Mouse (Mus musculus): Measurements from ENCODE around the gene Olfr722. TPM values are rescaled to one million over a fixed set of nuclear protein-coding genes. Genes with fewer than 3 reads are reported as not detected.
"Not testable (repeated sequence)": the region's sequence is repeated elsewhere in the genome, so short reads cannot be mapped to it uniquely, and the experiment has no call there.

The Olfr722 gene
- polyA plus RNA-seq (2015; fragmentation: Nextera tagmentation; extraction: Ambion mirVana), result not detected in 2 replicates

DNA sequence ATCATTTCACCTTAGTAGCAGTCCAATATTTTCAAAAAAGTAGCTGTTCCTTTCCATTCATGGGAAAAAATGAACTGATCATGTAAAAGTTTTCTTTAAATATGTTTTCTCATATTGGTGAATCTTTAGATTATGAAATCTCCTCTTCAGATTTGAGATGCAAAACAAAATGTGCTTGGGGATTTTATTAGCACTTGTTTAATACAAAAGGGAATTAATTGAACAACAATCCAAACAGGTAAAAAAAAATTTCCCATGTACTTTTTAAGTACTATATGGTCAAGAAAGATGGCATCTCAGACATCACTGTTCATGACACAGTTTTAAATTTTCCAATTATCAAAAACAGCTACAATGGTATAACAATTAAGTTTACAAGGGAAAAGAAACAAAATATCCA is at the start of gene Olfr722:
Gene Olfr722 (minus strand): TSS at position 101 of the 400 bp plus-strand sequence.
- H3K4me2 ChIP-seq, result no peak within 1 kb of the TSS
- no peak for ATAC-seq (ENCODE audit: low read depth)
- no peaks in the 10 kb centered on the region for H3K4me1 ChIP-seq (replicated peaks)
- no peaks in the 10 kb centered on the region for H3K9me3 ChIP-seq
- no peaks in the 10 kb centered on the region for H3K27me3 ChIP-seq
- H3K9ac ChIP-seq, result no peak within 1 kb of the TSS
- H3K4me3 ChIP-seq, result no peak within 1 kb of the TSS
- no peak within 1 kb of the TSS for H3K27ac ChIP-seq (replicated peaks)
- no peaks in the 10 kb centered on the region for H3K36me3 ChIP-seq

DNA sequence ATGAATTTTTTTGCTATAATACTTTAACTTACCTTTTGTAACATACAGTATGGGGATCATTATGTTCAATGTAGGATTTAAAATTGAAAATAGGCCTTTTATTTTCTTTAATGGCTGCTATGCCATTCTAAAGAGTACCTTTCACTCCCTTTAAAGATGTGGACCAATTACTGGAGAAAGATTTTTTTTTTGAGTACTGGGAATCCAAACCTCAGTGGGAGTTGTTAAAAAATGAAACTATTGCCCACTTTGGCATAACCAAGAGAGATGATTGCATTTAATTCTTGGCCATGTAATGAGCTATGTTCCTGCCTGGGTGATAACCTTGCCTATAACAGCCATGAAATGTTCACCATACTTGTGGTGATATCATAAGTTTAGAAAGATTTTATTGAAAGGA is 29.9 kb upstream of the Olfr722 start, which contains the start of gene Olfr723:
Gene Olfr723 (minus strand): TSS at position 101 of the 400 bp plus-strand sequence.
- not testable (repeated sequence) for H3K4me2 ChIP-seq; H3K9ac ChIP-seq; H3K27me3 ChIP-seq; H3K4me1 ChIP-seq (replicated peaks); H3K9me3 ChIP-seq; H3K36me3 ChIP-seq; H3K27ac ChIP-seq (replicated peaks); H3K4me3 ChIP-seq; ATAC-seq (ENCODE audit: low read depth)

DNA sequence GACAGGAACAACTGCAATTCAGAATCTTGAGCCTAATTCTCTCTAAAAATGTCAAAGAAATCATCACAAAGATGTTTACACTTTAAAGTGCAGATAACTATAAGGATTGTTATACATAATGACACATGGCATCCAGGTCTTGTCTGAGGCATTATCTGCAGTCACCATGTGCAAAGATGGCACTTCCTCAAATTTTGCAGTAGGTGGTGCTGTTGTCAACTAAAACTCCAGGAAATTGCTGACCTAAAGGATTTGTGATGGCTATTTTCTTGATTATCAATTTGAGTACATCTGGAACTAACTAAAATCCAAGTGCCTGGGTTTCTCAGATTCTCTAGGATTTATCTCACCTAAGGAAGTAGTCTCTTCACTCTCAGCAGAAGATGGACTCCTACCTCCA is 41.4 kb downstream of the Olfr722 start:
- no peaks in the 10 kb centered on the region for H3K36me3 ChIP-seq
- no peak overlapping the region for H3K4me2 ChIP-seq
- ATAC-seq (ENCODE audit: low read depth), result no peak
- H3K4me3 ChIP-seq, result no peak overlapping the region
- H3K4me1 ChIP-seq (replicated peaks), result no peaks in the 10 kb centered on the region
- H3K9ac ChIP-seq, result no peak overlapping the region
- no peak overlapping the region for H3K27ac ChIP-seq (replicated peaks)
- no peaks in the 10 kb centered on the region for H3K27me3 ChIP-seq
- no peaks in the 10 kb centered on the region for H3K9me3 ChIP-seq

Other genes with a start within 250 kb of the Olfr722 start
- 56.6 and 64.2 TPM in 2 replicates for gene Armh4, start 118.6 kb downstream of the Olfr722 start, polyA plus RNA-seq (2015; fragmentation: Nextera tagmentation; extraction: Ambion mirVana)
- gene Olfr723, start 29.8 kb upstream of the Olfr722 start, polyA plus RNA-seq (2015; fragmentation: Nextera tagmentation; extraction: Ambion mirVana), result not detected in 2 replicates
- gene Olfr724, start 61.3 kb upstream of the Olfr722 start, polyA plus RNA-seq (2015; fragmentation: Nextera tagmentation; extraction: Ambion mirVana), result not detected in 2 replicates
- not detected in 2 replicates for gene Olfr725, start 138.4 kb upstream of the Olfr722 start, polyA plus RNA-seq (2015; fragmentation: Nextera tagmentation; extraction: Ambion mirVana)
- gene Olfr726, start 189.0 kb upstream of the Olfr722 start, polyA plus RNA-seq (2015; fragmentation: Nextera tagmentation; extraction: Ambion mirVana), result not detected in 2 replicates
- not detected in 2 replicates for gene Olfr727, start 221.2 kb upstream of the Olfr722 start, polyA plus RNA-seq (2015; fragmentation: Nextera tagmentation; extraction: Ambion mirVana)
- gene Olfr728, start 240.7 kb upstream of the Olfr722 start, polyA plus RNA-seq (2015; fragmentation: Nextera tagmentation; extraction: Ambion mirVana), result not detected in 2 replicates

Measured in neural tube, embryonic 13.5 days (tissue).